Mouse (Mus musculus) forebrain, embryonic 11.5 days (tissue): Measurements from ENCODE around the gene Lrig1. TPM values are rescaled to one million over a fixed set of nuclear protein-coding genes. Genes with fewer than 3 reads are reported as not detected.

Experiments used
- ATAC-seq: fragments of 200-750 bp; cut with Nextera tagmentation; replicated peaks from 2 replicates; pipeline ENCODE4 v1.8.0; 2017; ENCODE audit warnings: moderate TSS enrichment; ENCODE audit not compliant: low FRiP score
- DNase-seq: peaks from one replicate; pipeline ENCODE4 v3.0.0-alpha.2; 2017; ENCODE audit warnings: low spot score
- H3K27ac ChIP-seq: fragments of 300-500 bp; sonication (generic); 2 replicates; pipeline ENCODE4 v1.5.1; 2014; ENCODE audit warnings: low read depth, low read length
- H3K27me3 ChIP-seq: fragments of 300-500 bp; sonication (generic); 2 replicates; pipeline ENCODE4 v1.6.1; 2014; ENCODE audit warnings: mild to moderate bottlenecking, low read length, mixed read lengths; ENCODE audit not compliant: control insufficient read depth, insufficient read depth
- H3K36me3 ChIP-seq: fragments of 300-500 bp; sonication (generic); 2 replicates; pipeline ENCODE4 v1.6.1; 2014; ENCODE audit warnings: mild to moderate bottlenecking, low read length, moderate library complexity, mixed read lengths; ENCODE audit not compliant: control insufficient read depth, insufficient read depth
- H3K4me1 ChIP-seq: fragments of 300-500 bp; sonication (generic); replicated peaks from 2 replicates; pipeline ENCODE4 v1.6.1; 2014; ENCODE audit warnings: low read length, mixed read lengths; ENCODE audit not compliant: control insufficient read depth, insufficient read depth
- H3K4me2 ChIP-seq: fragments of 300-500 bp; sonication (generic); 2 replicates; pipeline ENCODE4 v1.6.1; 2014; ENCODE audit warnings: low read depth, mild to moderate bottlenecking, low read length, moderate library complexity, mixed read lengths; ENCODE audit not compliant: severe bottlenecking
- H3K4me3 ChIP-seq: fragments of 300-500 bp; sonication (generic); 2 replicates; pipeline ENCODE4 v1.5.1; 2014; ENCODE audit warnings: low read depth, low read length
- H3K9ac ChIP-seq: fragments of 300-500 bp; sonication (generic); 2 replicates; pipeline ENCODE4 v1.6.1; 2014; ENCODE audit warnings: low read length
- H3K9me3 ChIP-seq: fragments of 300-500 bp; sonication (generic); 2 replicates; pipeline ENCODE4 v1.6.1; 2016; ENCODE audit warnings: low read length, mixed read lengths; ENCODE audit not compliant: control insufficient read depth
- WGBS: fragments of 180-500 bp; shearing (Covaris S2); extraction: QIAGEN DNeasy Blood & Tissue Kit; methylation state at CpG from one replicate; pipeline ENCODE4 v1.1.7; 2014; 5-methylcytosine and 5-hydroxymethylcytosine counted together
- polyA plus RNA-seq: library from polyadenylated mRNA; unstranded; fragments of >200 nt; fragmentation: Nextera tagmentation; extraction: Ambion mirVana; gene quantifications from 2 replicates; pipeline ENCODE4 v1.2.1, GENCODE M21; 2014

Gene Lrig1
- polyA plus RNA-seq, 1 experiment from 2014 or later: 21.7 TPM

DNA sequence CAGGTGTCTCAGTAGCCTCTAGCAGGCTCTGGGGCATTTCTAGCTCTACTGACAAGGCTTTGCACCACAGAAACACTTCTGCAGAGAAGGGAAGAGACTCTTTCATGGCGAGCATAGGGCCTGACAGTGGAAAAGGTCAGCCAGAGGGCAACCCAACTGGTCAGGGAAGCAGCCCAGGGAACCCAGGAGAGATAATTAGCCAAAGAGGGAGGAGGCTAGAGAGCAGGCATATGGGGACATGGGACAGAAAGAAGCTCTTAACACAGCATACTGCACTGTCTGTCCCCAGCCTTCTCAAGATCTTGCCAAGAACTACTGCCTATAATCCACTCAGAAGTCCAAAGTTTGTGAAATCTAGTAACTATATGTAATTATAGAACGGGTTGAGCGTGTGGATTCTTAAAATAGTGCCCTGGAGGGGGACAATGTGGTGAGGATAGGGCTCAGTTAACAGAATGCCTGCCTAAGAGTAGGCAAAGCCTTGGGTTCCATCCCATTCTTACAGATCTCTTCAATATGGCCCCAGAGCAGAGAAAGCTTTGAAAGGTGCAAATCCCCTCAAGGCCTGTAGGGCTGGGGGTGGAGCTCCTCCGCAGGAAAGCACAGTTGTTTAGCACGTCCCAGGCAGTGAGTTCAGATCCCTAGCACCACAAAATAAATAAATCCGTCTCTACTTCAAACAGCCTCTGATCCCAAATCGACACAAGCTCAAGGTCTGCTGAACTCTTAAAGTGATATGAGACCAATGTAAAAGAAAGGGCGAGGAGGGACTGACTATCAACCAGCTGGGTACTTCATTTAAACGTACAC is 4.6 kb downstream of the Lrig1 start:
- Histone ChIP-seq H3K27ac (no peak overlapping the region), H3K4me2 (no peak overlapping the region)

GRCm38 (mm10) chr6:94694481-94694880 is 5.5 kb downstream of the Lrig1 start:
- H3K36me3 ChIP-seq: no peaks in the 10 kb centered on the region
- no peak overlapping the region for H3K4me3 ChIP-seq
- 3% methylated on average over 1 of the region's 1 CpGs for WGBS
- peaks cover 20% of the 10 kb centered on the region for H3K4me1 ChIP-seq
- DNase-seq: no peak
- no peaks in the 10 kb centered on the region for H3K9me3 ChIP-seq
- H3K27ac ChIP-seq: no peak overlapping the region
- no peak overlapping the region for H3K4me2 ChIP-seq
- H3K9ac ChIP-seq: no peak overlapping the region
- H3K27me3 ChIP-seq: no peaks in the 10 kb centered on the region
- no peak for ATAC-seq

More for the DNA sequence above, 4.6 kb downstream of the Lrig1 start:
- no peaks in the 10 kb centered on the region for H3K9me3 ChIP-seq
- H3K27me3 ChIP-seq: no peaks in the 10 kb centered on the region
- WGBS: 45% methylated on average over 9 of the region's 9 CpGs
- no peak overlapping the region for H3K4me3 ChIP-seq
- H3K4me1 ChIP-seq: peaks cover 20% of the 10 kb centered on the region
- DNase-seq (no peak), ATAC-seq (no peak)
- H3K36me3 ChIP-seq: no peaks in the 10 kb centered on the region
- no peak overlapping the region for H3K9ac ChIP-seq

DNA sequence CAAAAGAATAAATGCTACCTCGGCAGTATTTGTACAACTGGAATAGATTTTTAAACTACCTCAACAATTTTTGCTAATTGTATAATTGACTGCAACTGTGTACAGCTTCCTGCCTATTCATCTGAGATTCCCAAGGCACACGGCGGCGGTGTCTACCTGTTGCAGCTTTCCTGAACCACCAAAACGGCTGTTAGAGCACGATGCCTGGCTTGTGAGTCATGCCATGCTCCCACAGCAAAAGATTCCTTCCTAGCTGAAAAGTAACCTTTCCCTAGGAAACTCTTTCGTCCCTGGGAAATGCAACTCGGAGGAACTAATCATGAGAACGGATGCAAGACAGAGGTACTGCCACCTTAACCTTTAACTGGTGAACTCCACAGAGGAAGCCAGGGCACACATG is 6.9 kb downstream of the Lrig1 start:
- H3K4me1 ChIP-seq: peaks cover 20% of the 10 kb centered on the region

DNA sequence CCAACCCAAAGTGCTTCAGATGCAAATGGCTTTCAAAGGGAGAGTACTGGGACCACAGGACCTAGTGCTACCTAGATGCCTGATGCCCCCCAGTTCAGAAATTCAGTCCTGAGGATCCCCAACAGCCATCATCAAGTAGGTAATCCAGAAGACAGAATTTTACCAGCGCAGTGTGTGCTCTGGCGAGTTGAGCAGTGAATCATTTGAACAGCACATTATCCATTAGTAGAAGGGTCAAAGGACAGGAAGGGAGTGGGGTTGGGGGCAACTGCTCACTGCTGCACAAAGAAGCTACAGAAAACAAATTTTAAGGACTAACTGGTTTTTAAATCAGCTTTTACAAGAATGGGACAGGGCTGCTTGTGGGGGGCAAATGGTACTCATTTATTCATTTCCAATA is 8.0 kb downstream of the Lrig1 start:
- DNase-seq (no peak), ATAC-seq (no peak)
- peaks cover 23% of the 10 kb centered on the region for H3K4me1 ChIP-seq
- H3K27me3 ChIP-seq: no peaks in the 10 kb centered on the region
- no peak overlapping the region for H3K4me2 ChIP-seq
- 23% methylated on average over 2 of the region's 2 CpGs for WGBS
- H3K27ac ChIP-seq: no peak overlapping the region
- no peaks in the 10 kb centered on the region for H3K9me3 ChIP-seq
- H3K4me3 ChIP-seq: no peak overlapping the region
- H3K36me3 ChIP-seq: no peaks in the 10 kb centered on the region
- H3K9ac ChIP-seq: no peak overlapping the region

More for the DNA sequence above, 6.9 kb downstream of the Lrig1 start:
- Histone ChIP-seq H3K9ac (no peak overlapping the region), H3K4me2 (no peak overlapping the region), H3K27me3 (no peaks in the 10 kb centered on the region), H3K4me3 (no peak overlapping the region), H3K9me3 (no peaks in the 10 kb centered on the region), H3K27ac (no peak overlapping the region), H3K36me3 (no peaks in the 10 kb centered on the region)
- DNase-seq: no peak
- no peak for ATAC-seq
- 75% methylated on average over 9 of the region's 9 CpGs for WGBS

GRCm38 (mm10) chr6:94690247-94690646 is 9.7 kb downstream of the Lrig1 start:
- Histone ChIP-seq H3K4me3 (no peak overlapping the region), H3K27me3 (no peaks in the 10 kb centered on the region), H3K27ac (no peak overlapping the region), H3K4me2 (no peak overlapping the region), H3K9ac (no peak overlapping the region), H3K9me3 (no peaks in the 10 kb centered on the region), H3K36me3 (no peaks in the 10 kb centered on the region), H3K4me1 (peaks cover 21% of the 10 kb centered on the region)
- ATAC-seq: no peak
- 80% methylated on average over 7 of the region's 7 CpGs for WGBS
- no peak for DNase-seq

GRCm38 (mm10) chr6:94688722-94689121 is 11.2 kb downstream of the Lrig1 start:
- Histone ChIP-seq H3K27me3 (no peaks in the 10 kb centered on the region), H3K9ac (no peak overlapping the region), H3K36me3 (no peaks in the 10 kb centered on the region), H3K4me2 (no peak overlapping the region), H3K27ac (no peak overlapping the region), H3K4me3 (no peak overlapping the region), H3K9me3 (no peaks in the 10 kb centered on the region), H3K4me1 (peaks cover 22% of the 10 kb centered on the region)
- DNase-seq (no peak), ATAC-seq (no peak)
- WGBS: 67% methylated on average over 4 of the region's 4 CpGs

DNA sequence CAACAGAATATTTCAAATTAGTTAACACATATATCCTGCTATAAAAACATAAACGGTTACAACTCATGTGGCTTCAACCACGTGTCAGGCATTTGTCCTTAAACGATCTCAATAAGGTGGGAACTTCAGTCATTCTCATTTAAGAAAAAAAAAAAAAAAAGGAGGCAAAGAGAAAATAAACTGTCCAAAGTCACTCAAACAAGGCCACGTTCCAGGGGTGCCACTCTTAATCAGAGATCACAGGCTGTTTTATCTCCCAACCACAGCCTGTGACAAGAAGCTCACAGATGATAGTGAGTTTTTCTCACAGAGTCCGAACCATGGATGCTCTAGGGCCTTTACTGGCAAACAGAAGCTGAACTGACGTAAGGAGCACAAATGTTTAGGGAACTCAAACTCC is 13.9 kb downstream of the Lrig1 start:
- DNase-seq: no peak
- Histone ChIP-seq H3K27ac (no peak overlapping the region), H3K4me1 (peaks cover 22% of the 10 kb centered on the region), H3K36me3 (no peaks in the 10 kb centered on the region), H3K4me2 (no peak overlapping the region), H3K9ac (no peak overlapping the region), H3K9me3 (no peaks in the 10 kb centered on the region), H3K4me3 (no peak overlapping the region), H3K27me3 (no peaks in the 10 kb centered on the region)
- ATAC-seq: no peak
- 68% methylated on average over 6 of the region's 6 CpGs for WGBS

- ATAC-seq (no peak), DNase-seq (no peak)
- Histone ChIP-seq H3K4me1 (peaks cover 27% of the 10 kb centered on the region), H3K27ac (no peak overlapping the region), H3K36me3 (no peaks in the 10 kb centered on the region), H3K9ac (no peak overlapping the region), H3K4me2 (no peak overlapping the region), H3K9me3 (no peaks in the 10 kb centered on the region), H3K4me3 (no peak overlapping the region), H3K27me3 (no peaks in the 10 kb centered on the region)
- WGBS: 75% methylated on average over 6 of the region's 6 CpGs
These were observed 14.3 kb downstream of the Lrig1 start for GRCm38 (mm10) chr6:94685611-94686010.
